Mouse (Mus musculus) lung, postnatal 0 days (tissue): ENCODE results near the gene Gstp3.
"Not testable (repeated sequence)": the region's sequence is repeated elsewhere in the genome, so short reads cannot be mapped to it uniquely, and the experiment has no call there.

Experiments used
- CTCF ChIP-seq: IDR thresholded peaks from 2 replicates; pipeline ENCODE4 v1.5.1; 2016; ENCODE audit warnings: antibody characterized with exemption, mild to moderate bottlenecking
- EP300 ChIP-seq: IDR thresholded peaks from 2 replicates; pipeline ENCODE4 v1.6.1; 2016; ENCODE audit warnings: antibody characterized with exemption, mild to moderate bottlenecking, control low read depth

DNA sequence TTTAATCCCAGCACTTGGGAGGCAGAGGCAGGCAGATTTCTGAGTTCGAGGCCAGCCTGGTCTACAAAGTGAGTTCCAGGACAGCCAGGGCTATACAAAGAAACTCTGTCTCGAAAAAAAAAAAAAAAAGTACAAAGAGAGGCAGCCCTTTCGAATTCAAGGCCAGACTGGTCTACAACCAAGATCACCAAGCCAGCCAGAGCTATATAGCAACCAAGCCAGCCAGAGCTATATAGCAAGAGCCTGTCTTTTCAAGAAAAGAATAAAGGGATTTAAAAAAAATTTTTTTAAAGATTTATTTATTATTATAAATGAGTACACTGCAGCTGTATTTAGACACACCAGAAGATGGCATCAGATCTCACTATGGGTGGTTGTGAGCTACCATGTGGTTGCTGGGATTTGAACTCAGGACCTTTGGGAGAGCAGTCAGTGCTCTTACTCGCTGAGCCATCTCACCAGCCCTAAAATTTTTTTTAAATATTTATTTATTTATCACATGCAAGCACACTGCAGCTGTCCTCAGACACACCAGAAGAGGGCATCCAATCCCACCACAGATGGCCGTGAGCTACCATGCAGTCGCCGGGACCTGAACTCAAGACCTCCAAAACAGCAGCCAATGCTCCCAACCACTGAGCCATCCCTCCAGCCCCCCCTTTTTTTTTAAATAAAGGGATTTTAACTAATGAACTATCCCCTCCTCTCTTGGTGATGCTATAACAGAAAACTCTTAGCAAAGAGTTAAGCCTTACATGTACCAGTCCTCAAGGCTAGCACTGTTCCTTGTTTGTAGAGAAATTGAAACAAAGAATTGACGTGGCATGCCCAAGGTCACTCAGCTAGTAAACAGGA, 902 bp upstream of the Gstp3 start:
- not testable (repeated sequence) for TF ChIP-seq EP300, CTCF
